Comparison of ENCODE assay signal across 26 mouse cellular contexts in genomic region chr15:98479568-98480102, GRCm38 (mm10). TPM values are rescaled to one million over a fixed set of nuclear protein-coding genes. Genes with fewer than 3 reads are reported as not detected.
"Had no signal": no experiment of that assay in that cellular context is flagged by ENCODE, and none has a peak within 500 bp of the region (broad histone marks: within the 10 kb centered on the region; RNA-seq: fewer than 3 reads in every experiment).

No protein-coding gene starts in this region.

- DNase-seq: retina, postnatal 1 day; right cerebral cortex, adult 18-20 months; right cerebral cortex, postnatal 14 days; right cerebral cortex, postnatal 25 days; right cerebral cortex, postnatal 4 days; spleen, adult 18-20 months; thymus, adult 18-20 months; thymus, adult 2 months; thymus, postnatal 14 days; thymus, postnatal 25 days; thymus, postnatal 36 days; thymus, postnatal 4 days had no signal

- H3K9me3 ChIP-seq: neural tube, embryonic 12.5 days; neural tube, embryonic 13.5 days; neural tube, embryonic 15.5 days; stomach, embryonic 15.5 days had no signal

- H3K4me3 ChIP-seq: neural tube, embryonic 12.5 days; neural tube, embryonic 13.5 days; neural tube, embryonic 15.5 days; stomach, embryonic 15.5 days had no signal

- H3K4me2 ChIP-seq: neural tube, embryonic 12.5 days; neural tube, embryonic 13.5 days; neural tube, embryonic 15.5 days; stomach, embryonic 15.5 days had no signal

- H3K36me3 ChIP-seq: neural tube, embryonic 12.5 days; neural tube, embryonic 13.5 days; neural tube, embryonic 15.5 days; stomach, embryonic 15.5 days had no signal

- H3K27ac ChIP-seq: neural tube, embryonic 12.5 days; neural tube, embryonic 13.5 days; neural tube, embryonic 15.5 days; stomach, embryonic 15.5 days; stomach, postnatal 0 days had no signal

- H3K4me1 ChIP-seq: neural tube, embryonic 12.5 days; neural tube, embryonic 13.5 days; neural tube, embryonic 15.5 days; stomach, embryonic 15.5 days had no signal

- H3K27me3 ChIP-seq: neural tube, embryonic 12.5 days; neural tube, embryonic 13.5 days; neural tube, embryonic 15.5 days; stomach, embryonic 15.5 days had no signal

- H3K9ac ChIP-seq: neural tube, embryonic 12.5 days; neural tube, embryonic 13.5 days; neural tube, embryonic 15.5 days; stomach, embryonic 15.5 days had no signal

RNA-seq across cellular contexts. Expression of gene Lalba, which starts 2.9 kb away (rescaled TPM):
- total RNA-seq: neutrophil, adult 5-6 weeks had no signal
- polyA plus RNA-seq: neural tube, embryonic 12.5 days; neural tube, embryonic 13.5 days; neural tube, embryonic 14.5 days; neural tube, embryonic 15.5 days; small intestine, adult 2 months; spleen, adult 2 months; stomach, embryonic 14.5 days; stomach, embryonic 15.5 days; testis, adult 2 months; thymus, adult 2 months; urinary bladder, adult 2 months had no signal

RNA-seq across cellular contexts. Expression of gene OR5BS1P, which starts 9.9 kb away (rescaled TPM):
- total RNA-seq: neutrophil, adult 5-6 weeks had no signal
- polyA plus RNA-seq: neural tube, embryonic 12.5 days; neural tube, embryonic 13.5 days; neural tube, embryonic 14.5 days; neural tube, embryonic 15.5 days; small intestine, adult 2 months; spleen, adult 2 months; stomach, embryonic 14.5 days; stomach, embryonic 15.5 days; stomach, embryonic 16.5 days; stomach, postnatal 0 days; testis, adult 2 months; thymus, adult 2 months had no signal

RNA-seq across cellular contexts. Expression of gene Olfr279, which starts 12.6 kb away (rescaled TPM):
- total RNA-seq: neutrophil, adult 5-6 weeks had no signal
- polyA plus RNA-seq: neural tube, embryonic 12.5 days; neural tube, embryonic 13.5 days; neural tube, embryonic 14.5 days; neural tube, embryonic 15.5 days; small intestine, adult 2 months; spleen, adult 2 months; stomach, embryonic 14.5 days; stomach, embryonic 15.5 days; stomach, embryonic 16.5 days; stomach, postnatal 0 days; thymus, adult 2 months; thymus, postnatal 0 days; urinary bladder, adult 2 months had no signal

RNA-seq across cellular contexts. Expression of gene Olfr281, which starts 27.2 kb away (rescaled TPM):
- total RNA-seq: neutrophil, adult 5-6 weeks had no signal
- polyA plus RNA-seq: neural tube, embryonic 12.5 days; neural tube, embryonic 13.5 days; neural tube, embryonic 14.5 days; neural tube, embryonic 15.5 days; small intestine, adult 2 months; spleen, adult 2 months; stomach, embryonic 14.5 days; stomach, embryonic 16.5 days; stomach, postnatal 0 days; testis, adult 2 months; thymus, adult 2 months; thymus, postnatal 0 days; urinary bladder, adult 2 months had no signal

RNA-seq across cellular contexts. Expression of gene Olfr282, which starts 48.6 kb away (rescaled TPM):
- total RNA-seq: neutrophil, adult 5-6 weeks had no signal
- polyA plus RNA-seq: neural tube, embryonic 12.5 days; neural tube, embryonic 13.5 days; neural tube, embryonic 14.5 days; neural tube, embryonic 15.5 days; small intestine, adult 2 months; spleen, adult 2 months; stomach, embryonic 14.5 days; stomach, embryonic 15.5 days; stomach, embryonic 16.5 days; stomach, postnatal 0 days; thymus, adult 2 months; thymus, postnatal 0 days; urinary bladder, adult 2 months had no signal
